Mouse (Mus musculus) spleen, postnatal 36 days (tissue): Measurements from ENCODE around the gene Zbtb43.

Source experiments
- DNase-seq, 2 experiments: peaks; one replicate each; pipeline ENCODE4 v3.0.0; 2022; ENCODE audit warnings: low spot score in 2 of 2, mixed read lengths in 1 of 2

The Zbtb43 gene

GRCm38 (mm10) chr2:33468466-33469097 lies at the start of gene Zbtb43:
Gene Zbtb43, minus strand, starts transcription at chr2:33468559.
- DNase-seq = peak; percentile 94 to 97

- no peak for DNase-seq
Measured at GRCm38 (mm10) chr2:33515856-33516255, 47.5 kb upstream of the Zbtb43 start.

GRCm38 (mm10) chr2:33515431-33515830 lies 47.1 kb upstream of the Zbtb43 start:
- DNase-seq = no peak

- no peak for DNase-seq
Measured at GRCm38 (mm10) chr2:33510791-33511190, 42.4 kb upstream of the Zbtb43 start.

- no peak for DNase-seq
Measured at GRCm38 (mm10) chr2:33502602-33503001, 34.2 kb upstream of the Zbtb43 start.

GRCm38 (mm10) chr2:33498280-33498679 lies 29.9 kb upstream of the Zbtb43 start:
- DNase-seq = no peak

GRCm38 (mm10) chr2:33495654-33496053 lies 27.3 kb upstream of the Zbtb43 start:
- DNase-seq = peak in 1 of 2 experiments; percentile 3

- no peak for DNase-seq
Measured at GRCm38 (mm10) chr2:33492041-33492440, 23.7 kb upstream of the Zbtb43 start.

- DNase-seq = no peak
Measured at GRCm38 (mm10) chr2:33489565-33489964, 21.2 kb upstream of the Zbtb43 start.

- no peak for DNase-seq
Measured at GRCm38 (mm10) chr2:33487332-33487731, 19.0 kb upstream of the Zbtb43 start.

GRCm38 (mm10) chr2:33486866-33487265 lies 18.5 kb upstream of the Zbtb43 start:
- peak; percentile 18 to 21 for DNase-seq

GRCm38 (mm10) chr2:33477961-33478755 lies 9.8 kb upstream of the Zbtb43 start:
- DNase-seq = no peak

GRCm38 (mm10) chr2:33475961-33476360 lies 7.6 kb upstream of the Zbtb43 start:
- no peak for DNase-seq

- DNase-seq = peak in 1 of 2 experiments; percentile 27
Measured at GRCm38 (mm10) chr2:33467546-33468465, 553 bp downstream of the Zbtb43 start.

GRCm38 (mm10) chr2:33465966-33466365 lies 2.4 kb downstream of the Zbtb43 start:
- no peak for DNase-seq

- no peak for DNase-seq
Measured at GRCm38 (mm10) chr2:33465215-33465614, 3.1 kb downstream of the Zbtb43 start.

GRCm38 (mm10) chr2:33462066-33462465 lies 6.3 kb downstream of the Zbtb43 start:
- no peak for DNase-seq

GRCm38 (mm10) chr2:33461066-33461465 lies 7.3 kb downstream of the Zbtb43 start:
- no peak for DNase-seq

- DNase-seq = no peak
Measured at GRCm38 (mm10) chr2:33459660-33460059, 8.7 kb downstream of the Zbtb43 start.

- DNase-seq = no peak
Measured at GRCm38 (mm10) chr2:33456696-33457095, 11.7 kb downstream of the Zbtb43 start.

- DNase-seq = no peak
Measured at GRCm38 (mm10) chr2:33456242-33456641, 12.1 kb downstream of the Zbtb43 start.

- no peak for DNase-seq
Measured at GRCm38 (mm10) chr2:33455350-33455749, 13.0 kb downstream of the Zbtb43 start.
